Mouse (Mus musculus) urinary bladder, adult 18-20 months (tissue): ENCODE data around the gene Akain1.

Experiments
- DNase-seq, 2 experiments: peaks; one replicate each; pipeline ENCODE4 v3.0.0; 2022; ENCODE audit warnings: low spot score in 2 of 2, mixed read lengths in 2 of 2

The Akain1 gene

GRCm38 (mm10) chr17:69479261-69479660, 40.1 kb downstream of the Akain1 start:
- no peak for DNase-seq

- DNase-seq: no peak
These were observed 48.0 kb downstream of the Akain1 start for GRCm38 (mm10) chr17:69487116-69487515.

DNA sequence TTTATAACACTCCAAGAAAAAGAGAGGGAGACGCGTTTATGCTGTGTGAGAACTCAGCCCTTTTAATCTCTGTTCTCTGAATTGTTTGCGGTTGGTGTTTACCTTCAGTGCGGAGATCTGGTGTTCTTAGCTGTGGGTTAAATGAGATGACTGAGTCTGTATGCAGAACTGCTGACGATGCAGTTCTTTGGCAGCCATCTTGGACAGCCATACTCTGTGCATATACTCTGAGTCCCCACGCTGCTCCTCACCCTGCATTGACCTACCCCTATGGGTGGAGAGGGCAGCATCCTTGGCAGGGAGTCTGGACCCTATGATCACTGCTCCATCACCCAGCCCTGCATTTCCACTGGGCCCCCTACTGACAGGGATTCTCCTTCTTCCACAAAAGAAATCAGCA, 48.8 kb downstream of the Akain1 start:
- no peak for DNase-seq

DNA sequence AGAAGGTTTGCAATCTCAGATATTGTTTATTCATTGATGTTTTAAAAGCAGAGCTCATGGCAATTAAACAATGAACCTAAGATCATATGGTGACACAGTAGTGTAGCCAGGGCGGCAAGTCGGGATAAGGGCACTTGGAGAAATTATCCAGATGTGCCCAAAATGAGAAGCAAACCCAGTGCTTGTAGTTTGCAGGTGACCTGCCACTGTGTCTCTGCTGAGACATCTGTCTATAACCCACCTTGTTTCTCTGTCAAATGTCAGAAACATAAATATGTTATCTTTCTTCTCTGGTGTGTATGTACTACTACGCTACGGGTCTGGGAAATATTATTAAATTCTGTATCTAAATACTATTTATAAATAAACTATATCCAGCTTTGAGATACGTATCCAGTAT, 49.7 kb downstream of the Akain1 start:
- DNase-seq: no peak

DNA sequence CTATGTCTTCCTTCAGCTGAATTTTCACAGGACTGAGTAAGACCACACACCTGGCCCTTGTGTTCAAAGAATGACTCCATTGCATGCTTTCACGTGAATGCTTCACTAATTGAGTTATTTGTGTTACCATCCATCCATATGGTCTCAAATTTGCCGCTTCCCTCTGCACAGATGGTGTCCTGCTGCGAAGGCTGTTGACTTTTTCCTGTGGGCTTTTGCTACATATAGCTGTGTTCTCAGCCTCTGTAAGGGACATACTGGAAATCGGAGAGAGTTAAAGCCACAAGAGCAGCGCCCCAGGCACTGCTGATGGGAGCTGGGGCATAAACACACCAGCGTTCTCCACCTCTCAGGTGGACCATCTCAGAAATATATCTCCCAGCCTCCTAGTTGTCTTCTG, 53.2 kb downstream of the Akain1 start:
- no peak for DNase-seq

DNA sequence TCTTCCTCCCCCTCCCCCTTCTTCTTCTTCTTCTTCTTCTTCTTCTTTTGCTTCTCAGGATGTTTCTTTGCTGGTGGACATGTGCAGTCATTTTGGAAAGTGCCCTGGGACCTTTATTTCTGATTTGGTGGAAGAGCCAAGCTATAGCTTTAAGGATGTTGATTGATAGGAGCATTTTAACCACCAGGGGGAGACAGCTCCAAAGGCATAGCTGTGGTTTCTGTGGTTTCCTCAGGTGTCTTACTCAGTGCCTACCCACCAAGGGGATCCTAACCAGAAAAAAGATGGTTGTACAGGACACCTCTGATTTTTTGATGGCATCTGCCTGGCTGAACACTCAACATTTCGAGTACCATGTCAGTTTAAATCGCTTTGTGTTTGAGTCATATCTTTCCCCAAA, 56.4 kb downstream of the Akain1 start:
- DNase-seq: no peak

GRCm38 (mm10) chr17:69496125-69496524, 57.0 kb downstream of the Akain1 start:
- no peak for DNase-seq

DNA sequence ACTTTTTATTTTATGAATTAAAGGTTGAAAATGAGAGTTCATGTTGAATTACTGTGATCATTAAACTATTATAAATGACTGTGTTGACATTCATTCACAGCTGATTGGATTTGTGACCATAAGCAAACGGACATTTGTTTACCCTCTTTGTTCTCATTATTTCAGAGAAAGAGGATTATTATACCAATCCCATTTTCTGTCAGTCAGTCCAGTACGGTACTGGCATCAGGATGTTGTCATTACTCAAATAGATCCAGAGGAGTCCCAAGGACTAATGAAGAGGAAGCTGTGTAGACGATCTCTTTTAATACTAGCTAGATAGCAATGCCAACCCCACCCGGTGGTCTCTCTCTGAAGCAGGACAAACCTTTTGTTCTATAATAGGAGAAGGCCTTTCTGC, 58.2 kb downstream of the Akain1 start:
- no peak for DNase-seq

DNA sequence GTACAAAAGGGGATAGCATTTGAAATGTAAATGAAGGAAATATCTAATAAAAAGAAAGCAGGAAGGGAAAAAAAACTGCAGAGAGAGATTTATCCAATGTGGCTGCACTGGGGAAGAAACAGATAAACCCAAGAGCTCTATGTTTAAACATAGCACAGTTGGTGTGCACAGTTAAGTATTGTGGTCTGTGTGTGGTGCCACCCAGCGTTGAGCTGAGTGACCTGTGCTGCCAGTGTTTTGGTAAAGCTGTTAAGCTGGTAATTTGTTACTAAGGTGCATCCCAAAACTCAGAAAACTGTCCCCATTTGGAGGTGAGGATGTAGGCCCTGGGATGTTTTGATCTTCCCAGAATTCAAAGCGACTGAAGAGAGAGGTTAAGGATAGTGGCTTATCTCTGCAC, 59.8 kb downstream of the Akain1 start:
- no peak for DNase-seq

- DNase-seq: no peak
These were observed 60.3 kb downstream of the Akain1 start for GRCm38 (mm10) chr17:69499441-69499840.

DNA sequence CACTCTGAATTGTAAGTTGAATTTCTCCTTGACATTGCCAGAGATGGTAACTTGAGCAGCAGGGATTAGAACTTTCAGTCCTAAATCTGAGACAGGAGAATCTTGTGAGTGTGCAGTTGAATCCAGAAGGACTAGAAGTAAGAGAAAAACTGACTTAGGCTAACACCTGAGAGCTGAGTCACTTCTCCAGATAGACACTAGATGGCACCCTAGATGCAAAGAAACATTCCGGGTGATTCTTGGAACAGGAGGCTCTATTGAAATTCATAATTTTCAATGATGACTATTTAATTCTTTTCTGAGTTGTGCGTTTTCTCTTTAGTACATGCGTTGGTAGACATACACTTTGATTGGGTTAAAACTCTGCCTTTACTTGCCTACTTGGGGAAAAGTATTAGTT, 66.9 kb downstream of the Akain1 start:
- no peak for DNase-seq

DNA sequence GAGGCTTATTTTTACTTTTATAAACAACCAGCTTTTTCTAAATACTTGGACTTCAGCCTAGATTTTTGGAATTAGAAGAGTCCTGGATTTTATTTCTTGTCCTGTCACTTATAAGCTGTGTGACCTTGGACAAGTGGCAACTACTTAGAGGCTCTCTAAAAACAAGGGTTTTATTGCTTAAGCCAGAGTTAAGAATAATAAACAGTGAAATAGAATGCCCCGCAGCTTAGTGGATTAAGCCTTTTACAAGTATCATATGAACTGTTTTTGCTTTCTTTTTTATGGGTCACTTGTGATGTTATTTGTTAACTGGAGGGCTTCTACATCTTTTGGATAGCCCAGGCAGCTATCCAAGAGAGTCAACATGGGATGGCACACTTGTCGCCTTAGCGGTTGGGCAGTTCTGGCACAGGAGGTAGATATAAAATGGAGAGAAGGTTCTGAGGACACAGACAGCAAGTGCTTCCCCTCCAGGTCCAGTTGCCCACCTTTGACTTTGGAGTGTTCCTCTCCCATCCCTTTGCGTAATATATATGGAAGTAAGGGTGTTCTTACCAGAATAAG, 77.3 kb downstream of the Akain1 start:
- no peak for DNase-seq

GRCm38 (mm10) chr17:69531472-69531871, 92.3 kb downstream of the Akain1 start:
- no peak for DNase-seq
